Mouse (Mus musculus) fat pad, adult 2 months (tissue): ENCODE results near the gene Gdap1l1.

Source experiments
- DNase-seq: peaks from one replicate; pipeline ENCODE4 v3.0.0-alpha.2; 2011; ENCODE audit warnings: low read depth, low spot score; ENCODE audit errors: extremely low read depth

The Gdap1l1 gene

DNA sequence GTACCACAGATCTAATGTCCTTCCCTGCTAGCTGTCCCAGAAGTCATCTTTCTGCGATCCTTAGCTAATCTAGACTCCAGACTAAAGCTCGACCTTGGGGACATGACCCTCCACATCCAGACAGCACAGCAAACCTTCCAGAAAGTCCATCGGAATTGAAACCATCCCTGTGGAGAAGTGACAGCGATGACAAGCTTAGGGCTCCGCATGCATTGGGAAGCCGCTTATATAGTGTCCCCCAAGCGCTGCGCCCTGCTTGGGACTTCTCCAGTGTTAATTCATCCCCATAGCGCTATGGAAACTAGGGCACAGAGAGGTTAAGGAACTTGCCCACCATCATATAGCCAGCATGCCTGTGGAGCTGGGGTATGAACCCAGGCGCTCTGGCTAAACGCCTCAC is 24.5 kb downstream of the Gdap1l1 start:
- no peak for DNase-seq

DNA sequence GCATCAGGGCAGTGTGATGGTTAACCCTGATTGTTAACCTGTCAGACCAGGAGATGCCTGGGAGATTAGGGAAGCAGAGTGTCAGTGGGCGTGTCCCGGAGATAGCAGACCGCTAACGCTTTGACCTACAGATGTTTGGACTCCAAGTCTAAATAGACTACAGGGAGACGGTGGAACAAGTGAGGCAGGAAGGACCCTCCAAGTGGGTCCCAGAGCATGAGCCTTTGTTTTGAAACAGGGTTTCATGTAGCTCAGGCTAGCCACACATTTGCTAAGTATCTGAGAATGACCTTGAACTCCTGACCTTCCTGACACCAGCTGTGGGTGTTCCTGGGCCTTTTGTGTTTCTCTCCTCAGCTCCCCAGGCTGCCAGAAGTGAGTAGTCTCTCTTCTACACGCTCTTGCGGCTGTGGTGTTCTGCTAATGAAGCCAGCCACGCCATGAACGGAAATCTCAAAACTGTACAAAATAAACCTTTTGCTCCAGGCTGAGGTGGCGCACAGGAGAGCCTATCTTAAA is 25.0 kb downstream of the Gdap1l1 start:
- DNase-seq: no peak

GRCm38 (mm10) chr2:163463998-163464397 is 25.7 kb downstream of the Gdap1l1 start:
- no peak for DNase-seq

DNA sequence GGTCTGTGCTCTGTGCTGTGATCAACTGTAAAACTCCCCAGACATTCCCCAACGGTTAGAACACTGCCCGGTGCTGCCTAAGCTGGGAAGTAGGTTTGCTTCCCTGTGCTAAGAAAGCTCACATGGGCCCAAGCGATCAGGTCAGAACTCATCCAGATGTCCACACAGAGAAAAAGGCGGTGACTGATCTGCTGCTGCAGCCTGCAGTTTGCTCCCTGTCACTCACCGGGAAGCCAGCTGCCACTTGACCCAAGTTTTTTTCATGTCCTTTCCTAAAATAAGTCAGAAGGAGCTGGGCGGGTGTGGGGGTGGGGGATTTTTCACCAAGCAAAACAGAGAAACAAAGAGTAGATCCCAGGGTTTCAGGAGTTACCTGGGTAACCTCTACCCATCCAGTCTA is 26.3 kb downstream of the Gdap1l1 start:
- DNase-seq: no peak

GRCm38 (mm10) chr2:163466771-163467170 is 28.5 kb downstream of the Gdap1l1 start:
- DNase-seq: no peak

GRCm38 (mm10) chr2:163467585-163467984 is 29.3 kb downstream of the Gdap1l1 start:
- DNase-seq: no peak

GRCm38 (mm10) chr2:163468866-163469265 is 30.6 kb downstream of the Gdap1l1 start:
- DNase-seq: no peak

DNA sequence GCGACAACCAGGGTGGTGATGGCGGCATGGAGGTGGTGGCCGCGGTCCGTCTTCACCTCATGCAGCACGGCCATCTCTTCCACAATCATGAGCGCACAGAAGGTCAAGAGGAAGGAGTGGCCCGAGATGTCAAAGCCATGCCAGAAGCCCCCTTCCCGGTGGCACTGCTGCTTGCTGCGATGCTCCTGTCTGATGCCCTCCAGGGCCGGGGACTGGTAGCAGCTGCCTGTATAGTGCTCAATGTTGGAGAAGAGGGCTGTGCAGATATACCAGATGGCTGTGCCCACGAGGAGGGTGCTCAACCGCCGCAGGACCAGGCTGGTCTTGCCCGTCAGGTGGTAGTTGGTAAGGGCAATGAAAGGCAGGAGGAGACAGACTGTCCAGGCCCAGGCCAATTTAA is 31.4 kb downstream of the Gdap1l1 start:
- DNase-seq: no peak

DNA sequence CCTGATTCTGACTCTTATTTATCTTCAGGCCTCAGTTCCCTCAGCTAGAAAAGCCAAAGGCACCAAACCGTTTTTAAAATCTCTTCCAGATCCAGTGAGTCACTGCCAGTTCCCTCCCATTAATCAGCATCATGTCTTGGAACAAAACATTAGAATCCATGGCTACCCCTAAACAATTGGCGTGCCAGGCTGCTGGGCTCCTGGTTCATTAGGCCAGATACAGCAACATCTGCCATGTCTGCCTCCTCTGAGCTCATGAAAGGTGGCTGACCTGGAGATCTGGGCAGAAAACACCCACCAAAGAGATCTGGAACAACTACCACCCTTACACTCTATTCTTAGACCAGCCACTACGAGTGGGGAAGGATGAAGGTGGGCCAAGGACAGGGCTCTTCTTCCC is 32.9 kb downstream of the Gdap1l1 start:
- DNase-seq: no peak

GRCm38 (mm10) chr2:163471710-163472465 is 33.6 kb downstream of the Gdap1l1 start:
- DNase-seq: peak; percentile 96

GRCm38 (mm10) chr2:163472466-163472851 is 34.2 kb downstream of the Gdap1l1 start, which contains the start of gene Fitm2:
Gene Fitm2, minus strand, starts transcription at chr2:163472629.
- no peak for DNase-seq

DNA sequence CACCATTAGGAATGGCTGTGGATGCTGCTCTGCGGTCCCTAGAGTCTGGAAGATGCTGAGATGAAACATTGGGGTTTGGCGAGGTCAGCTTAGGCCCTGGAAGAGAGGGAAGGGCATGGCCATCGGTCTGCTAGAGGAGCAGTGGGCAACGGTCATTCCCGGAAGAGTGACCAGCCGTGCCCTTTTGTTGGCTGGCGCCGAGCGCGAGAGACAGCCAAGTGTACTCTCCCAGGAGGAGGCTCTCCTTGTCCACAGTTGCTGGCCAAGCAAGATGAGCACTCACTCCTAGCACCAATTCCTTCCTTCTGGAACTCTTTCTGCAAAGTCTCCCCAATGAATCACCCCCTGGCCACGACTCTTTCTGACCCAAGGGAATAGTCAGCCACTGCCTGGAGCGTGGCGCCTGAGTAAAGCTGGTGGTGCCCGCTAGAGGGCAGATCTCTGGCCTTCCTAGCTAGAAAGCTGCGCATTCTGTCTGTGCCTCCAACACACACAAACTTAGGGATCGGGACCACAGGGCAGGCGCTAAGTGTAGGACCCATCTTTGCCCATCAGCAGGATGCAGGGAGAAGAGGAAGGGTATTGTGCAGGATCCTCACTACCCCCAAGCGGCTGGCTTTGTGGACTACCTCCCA is 42.0 kb downstream of the Gdap1l1 start:
- no peak for DNase-seq

DNA sequence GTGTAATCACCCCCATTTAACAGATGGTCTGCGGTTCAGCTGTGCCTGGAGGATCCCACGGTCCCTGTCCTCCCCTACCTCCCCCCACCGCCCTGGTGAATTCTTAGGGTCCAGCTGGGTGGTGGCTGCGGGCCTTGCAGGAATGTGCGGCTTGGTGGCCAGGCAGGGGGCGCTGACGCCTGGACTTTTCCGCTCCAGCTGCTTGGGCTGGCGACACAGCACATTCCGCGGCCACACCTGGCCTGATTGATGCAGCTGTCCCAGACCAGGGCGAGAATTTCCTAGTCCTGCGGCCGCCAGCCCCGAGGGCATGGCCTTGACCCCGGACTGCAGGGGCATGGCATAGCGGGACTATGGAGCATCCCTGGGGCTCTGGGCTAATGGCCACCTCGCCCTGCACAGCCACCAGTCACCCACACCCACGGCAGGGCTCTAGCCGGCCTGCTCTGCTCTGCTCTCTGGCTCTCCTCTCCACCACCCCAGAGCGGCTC is 43.3 kb downstream of the Gdap1l1 start:
- no peak for DNase-seq

DNA sequence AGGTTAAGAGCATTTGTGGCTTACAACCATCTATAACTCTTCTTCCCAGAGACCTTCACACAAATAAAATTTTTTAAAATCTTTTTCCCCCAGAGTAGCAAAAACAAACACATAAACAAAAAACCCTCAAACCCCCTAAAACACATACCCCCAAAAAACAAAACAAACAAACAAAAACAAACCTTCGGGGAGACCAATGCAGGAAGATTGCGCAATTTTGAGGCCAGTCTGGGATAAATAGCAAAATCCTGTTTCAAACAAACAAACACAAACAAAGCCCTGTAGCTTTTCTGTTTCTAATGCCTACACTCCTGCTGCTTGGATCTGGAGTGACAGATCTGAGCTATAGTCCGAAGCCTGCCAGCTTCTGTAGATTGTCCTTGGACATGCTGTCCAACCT is 49.1 kb downstream of the Gdap1l1 start:
- no peak for DNase-seq

- DNase-seq: no peak
These were observed 51.5 kb downstream of the Gdap1l1 start for GRCm38 (mm10) chr2:163489725-163490291.

DNA sequence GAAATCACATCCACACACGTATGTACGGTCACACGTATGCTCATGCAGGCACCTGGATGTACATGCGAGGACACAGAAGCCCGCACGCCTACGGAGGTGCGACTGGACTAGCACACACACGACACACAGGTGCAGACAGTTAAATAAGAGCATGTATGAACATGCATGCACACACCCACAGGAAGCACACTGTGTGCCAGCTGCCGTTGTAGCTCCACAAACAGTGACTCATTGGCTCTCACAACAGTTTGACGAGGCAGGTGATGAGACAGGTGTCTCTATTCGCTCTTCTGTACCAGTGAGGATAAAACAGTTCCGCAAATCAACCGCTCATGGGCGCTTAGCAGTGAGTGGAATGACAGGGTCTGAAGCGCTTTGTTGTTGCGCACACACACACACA is 52.4 kb downstream of the Gdap1l1 start:
- no peak for DNase-seq

DNA sequence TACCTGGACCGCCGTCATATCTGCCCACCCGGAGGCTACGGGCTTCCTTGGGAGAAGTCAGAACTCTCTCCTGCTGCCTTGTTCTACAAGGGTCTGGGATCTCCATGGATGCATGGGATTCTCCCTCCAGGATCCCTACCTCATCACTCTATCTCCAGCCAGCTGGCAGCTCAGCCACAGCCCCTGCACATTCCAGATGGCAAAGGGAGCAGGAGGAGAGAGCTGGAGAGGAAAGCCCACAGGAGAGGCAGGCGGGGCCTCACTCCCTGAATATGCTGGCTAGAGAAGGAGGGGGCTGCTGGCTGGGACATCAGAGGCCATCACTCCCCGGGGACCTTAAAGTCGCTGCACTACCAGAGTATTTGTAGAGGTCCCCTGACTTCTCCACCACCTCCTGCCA is 53.1 kb downstream of the Gdap1l1 start:
- DNase-seq: no peak

DNA sequence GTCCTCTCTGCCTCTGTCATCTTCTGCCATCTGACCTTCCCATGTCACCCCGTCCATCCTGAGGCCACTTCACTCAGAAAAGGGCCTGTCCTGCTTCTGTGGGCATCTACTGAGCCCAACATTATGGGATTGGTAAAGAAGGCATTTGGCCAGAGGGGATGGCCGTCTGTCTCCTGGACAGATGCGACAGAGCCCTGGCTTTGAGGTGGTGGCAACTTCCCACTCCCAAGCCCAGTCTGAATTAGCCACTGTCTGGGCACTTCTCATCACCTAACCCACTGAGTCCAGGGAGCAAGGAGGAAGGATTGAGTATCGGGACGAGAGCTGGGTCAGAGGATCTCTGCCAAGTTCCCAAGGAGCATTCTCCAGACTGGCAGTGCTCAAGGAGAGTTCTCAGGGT is 53.7 kb downstream of the Gdap1l1 start, which contains the start of gene R3hdml:
R3hdml (plus strand) TSS at position 301 of the 400 bp plus-strand sequence.
- DNase-seq: no peak

DNA sequence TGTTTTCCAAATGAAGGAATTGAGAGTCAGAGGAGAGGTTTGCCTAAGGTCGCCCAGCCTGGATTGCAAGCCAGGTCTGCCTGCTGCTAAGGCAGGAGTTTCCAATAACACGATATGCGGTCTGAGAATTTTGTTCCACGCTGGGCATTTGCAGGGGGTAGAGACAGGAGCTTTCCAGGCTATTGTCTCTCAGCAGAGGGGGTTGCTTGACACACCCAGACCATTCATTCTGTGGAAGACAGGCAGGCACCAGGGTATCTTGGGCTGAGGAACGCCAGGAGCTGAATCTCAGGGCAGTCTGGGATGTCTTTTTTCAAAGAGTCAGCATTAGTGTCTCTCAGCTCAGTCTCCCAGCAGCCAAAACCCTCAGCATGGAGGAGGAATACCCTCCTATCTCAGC is 54.8 kb downstream of the Gdap1l1 start:
- DNase-seq: no peak

- DNase-seq: no peak
These were observed 55.7 kb downstream of the Gdap1l1 start for GRCm38 (mm10) chr2:163493976-163494375.

- DNase-seq: no peak
These were observed 56.2 kb downstream of the Gdap1l1 start for GRCm38 (mm10) chr2:163494456-163494855.

DNA sequence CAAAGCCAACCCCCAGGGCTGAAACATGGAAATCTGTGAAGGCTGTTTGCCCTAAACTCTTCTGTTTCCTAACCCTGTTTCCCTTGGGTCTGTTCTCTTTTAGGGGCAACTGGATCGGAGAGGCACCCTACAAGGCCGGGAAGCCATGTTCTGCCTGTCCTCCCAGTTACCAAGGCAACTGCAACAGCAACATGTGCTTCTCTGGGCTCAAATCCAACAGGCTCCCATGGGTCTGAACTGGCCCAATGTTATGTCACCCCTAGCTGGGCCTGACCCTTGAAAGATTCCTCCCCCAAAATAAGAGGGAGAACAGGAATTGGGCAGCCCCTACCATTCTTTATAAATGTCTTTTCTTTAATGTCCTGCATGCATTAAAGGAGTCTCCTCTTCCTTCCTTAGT is 63.9 kb downstream of the Gdap1l1 start:
- DNase-seq: no peak
